Mouse (Mus musculus) C2C12 (cell line): Measurements from ENCODE around the gene Hpcal4. TPM values are rescaled to one million over a fixed set of nuclear protein-coding genes. Genes with fewer than 3 reads are reported as not detected.

ENCODE experiments used
- H3K27me3 ChIP-seq: one replicate; pipeline ENCODE4 v1.6.1; 2011; ENCODE audit not compliant: control insufficient read depth, insufficient read depth, insufficient read length
- H3K36me3 ChIP-seq: one replicate; pipeline ENCODE4 v1.6.1; 2011; ENCODE audit not compliant: control insufficient read depth, insufficient read depth
- H3K4me3 ChIP-seq: one replicate; pipeline ENCODE4 v1.5.1; 2011; ENCODE audit warnings: mild to moderate bottlenecking, control low read depth; ENCODE audit not compliant: poor library complexity, insufficient read depth, severe bottlenecking
- H3K79me2 ChIP-seq: one replicate; pipeline ENCODE4 v1.6.1; 2011; ENCODE audit not compliant: control insufficient read depth, insufficient read depth
- H3K79me3 ChIP-seq: one replicate; pipeline ENCODE4 v1.6.1; 2011; ENCODE audit warnings: low read depth, control low read depth
- H3ac ChIP-seq: one replicate; pipeline ENCODE3; 2011; ENCODE audit warnings: low read depth; ENCODE audit not compliant: control insufficient read depth, insufficient read length
- CEBPB ChIP-seq: IDR thresholded peaks from one replicate; pipeline ENCODE4 v1.6.1; 2011; ENCODE audit warnings: low read depth, mild to moderate bottlenecking, control low read depth, moderate library complexity
- CTCF ChIP-seq: IDR thresholded peaks from one replicate; pipeline ENCODE4 v1.5.1; 2011; ENCODE audit not compliant: control insufficient read depth, insufficient read depth, insufficient read length
- FOSL1 ChIP-seq: IDR thresholded peaks from one replicate; pipeline ENCODE4 v1.8.0; 2011; ENCODE audit warnings: mild to moderate bottlenecking, low read length; ENCODE audit not compliant: poor library complexity, insufficient read depth, severe bottlenecking
- MAX ChIP-seq: IDR thresholded peaks from one replicate; pipeline ENCODE4 v1.6.1; 2011; ENCODE audit warnings: mild to moderate bottlenecking, control low read depth
- MYOD1 ChIP-seq: IDR thresholded peaks from one replicate; pipeline ENCODE4 v1.6.1; 2011; ENCODE audit warnings: low read depth; ENCODE audit not compliant: control insufficient read depth, insufficient read length
- MYOG ChIP-seq: IDR thresholded peaks from one replicate; pipeline ENCODE4 v1.6.1; 2011; ENCODE audit not compliant: control insufficient read depth, insufficient read length; ENCODE audit errors: extremely low read depth
- USF1 ChIP-seq: IDR thresholded peaks from one replicate; pipeline ENCODE4 v1.6.1; 2011; ENCODE audit warnings: low read depth, mild to moderate bottlenecking, control low read depth, moderate library complexity
- long read RNA-seq, 2 experiments: library from polyadenylated mRNA; unstranded; transcript quantifications; one replicate each; pipeline ENCODE4 v2.0.0; 2019 to 2020
- polyA plus RNA-seq: library from polyadenylated mRNA; unstranded; fragments of >200 nt; fragmentation: generic; extraction: Trizol; gene quantifications from one replicate; pipeline ENCODE4 v1.2.1, GENCODE M21; 2012; ENCODE audit warnings: missing spikeins

The Hpcal4 gene
- polyA plus RNA-seq = not detected
- long read RNA-seq, experiment 1 = 0 reads
- long read RNA-seq, experiment 2 = 0 reads

DNA sequence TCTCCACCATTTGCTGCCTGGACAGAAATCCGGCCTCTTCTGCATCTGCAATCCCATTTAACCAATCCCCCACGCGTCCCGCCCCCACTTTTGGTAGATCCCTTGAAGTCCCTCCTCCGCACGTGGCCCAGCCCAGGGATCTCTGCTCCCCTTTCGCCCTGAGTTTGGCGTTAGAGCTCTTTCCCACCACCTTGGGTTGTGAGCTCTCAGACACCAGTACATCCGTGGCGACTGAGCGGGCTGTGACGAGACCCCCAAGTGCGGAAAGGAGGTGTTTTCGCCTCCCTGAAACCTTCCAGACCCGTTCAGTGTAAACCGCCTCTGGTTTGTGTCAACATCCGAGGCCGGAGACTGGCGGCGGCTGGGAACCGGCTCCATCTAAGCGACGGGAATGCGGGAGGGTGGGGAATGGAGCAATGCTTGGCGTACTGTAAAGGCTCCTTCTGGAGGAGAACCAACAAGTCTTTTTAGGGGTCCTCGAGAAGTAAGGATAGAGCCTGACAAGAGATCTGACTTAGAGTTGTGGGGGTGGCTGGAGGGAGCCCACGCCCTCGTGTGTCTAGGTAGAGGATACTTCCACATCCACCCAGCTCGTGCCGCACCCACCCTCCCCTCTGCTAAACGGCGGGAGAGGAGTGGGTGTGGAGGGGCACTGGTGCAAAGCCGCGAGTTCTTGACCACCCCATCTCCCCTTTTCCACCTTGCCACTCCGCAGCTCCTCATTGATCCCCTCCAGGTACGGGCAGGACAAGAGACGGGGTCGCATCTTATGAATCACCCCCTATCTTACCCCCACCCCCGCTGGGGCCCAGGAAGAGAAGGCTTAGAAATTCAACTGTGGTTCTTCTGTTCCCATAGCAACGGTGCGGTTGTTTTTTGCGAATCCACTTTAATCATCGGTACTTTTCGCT, at the start of gene Hpcal4:
Gene Hpcal4, plus strand, starts transcription at position 900 of the 911 bp plus-strand sequence.
- H3ac ChIP-seq = no peak within 1 kb of the TSS
- H3K79me3 ChIP-seq = no peaks in the 10 kb centered on the region
- no peaks in the 10 kb centered on the region for H3K79me2 ChIP-seq
- H3K36me3 ChIP-seq = no peaks in the 10 kb centered on the region
- no peak for TF ChIP-seq USF1
- no peak for TF ChIP-seq MAX
- no peak for TF ChIP-seq CEBPB
- TF ChIP-seq CTCF = no peak
- no peak for TF ChIP-seq MYOD1
- TF ChIP-seq FOSL1 = no peak
- TF ChIP-seq MYOG = no peak
- H3K27me3 ChIP-seq = peaks cover 80% of the 10 kb centered on the region
- no peak within 1 kb of the TSS for H3K4me3 ChIP-seq

DNA sequence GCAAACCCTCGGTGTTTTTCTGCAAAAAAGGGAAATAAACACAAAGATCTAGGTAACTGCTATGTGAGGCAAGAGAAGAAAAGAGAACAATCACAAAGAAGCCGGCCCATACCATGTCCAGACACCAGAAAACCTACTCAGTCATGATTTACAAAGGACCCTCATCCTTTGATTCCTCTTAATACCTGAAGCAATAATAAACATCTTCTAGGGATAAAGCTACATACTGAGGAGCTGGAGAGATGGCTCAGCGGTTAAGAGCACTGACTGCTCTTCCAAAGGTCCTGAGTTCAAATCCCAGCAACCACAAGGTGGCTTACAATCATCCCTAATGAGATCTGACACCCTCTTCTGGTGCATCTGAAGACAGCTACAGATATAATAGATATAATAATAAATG, 45.5 kb upstream of the Hpcal4 start:
- no peak overlapping the region for H3K4me3 ChIP-seq
- H3ac ChIP-seq = no peak overlapping the region
- no peaks in the 10 kb centered on the region for H3K27me3 ChIP-seq
- H3K36me3 ChIP-seq = peaks cover 47% of the 10 kb centered on the region
- no peak for TF ChIP-seq USF1
- no peak for TF ChIP-seq MYOD1
- no peak for TF ChIP-seq CTCF
- H3K79me3 ChIP-seq = peaks cover 16% of the 10 kb centered on the region
- H3K79me2 ChIP-seq = peaks cover 32% of the 10 kb centered on the region

DNA sequence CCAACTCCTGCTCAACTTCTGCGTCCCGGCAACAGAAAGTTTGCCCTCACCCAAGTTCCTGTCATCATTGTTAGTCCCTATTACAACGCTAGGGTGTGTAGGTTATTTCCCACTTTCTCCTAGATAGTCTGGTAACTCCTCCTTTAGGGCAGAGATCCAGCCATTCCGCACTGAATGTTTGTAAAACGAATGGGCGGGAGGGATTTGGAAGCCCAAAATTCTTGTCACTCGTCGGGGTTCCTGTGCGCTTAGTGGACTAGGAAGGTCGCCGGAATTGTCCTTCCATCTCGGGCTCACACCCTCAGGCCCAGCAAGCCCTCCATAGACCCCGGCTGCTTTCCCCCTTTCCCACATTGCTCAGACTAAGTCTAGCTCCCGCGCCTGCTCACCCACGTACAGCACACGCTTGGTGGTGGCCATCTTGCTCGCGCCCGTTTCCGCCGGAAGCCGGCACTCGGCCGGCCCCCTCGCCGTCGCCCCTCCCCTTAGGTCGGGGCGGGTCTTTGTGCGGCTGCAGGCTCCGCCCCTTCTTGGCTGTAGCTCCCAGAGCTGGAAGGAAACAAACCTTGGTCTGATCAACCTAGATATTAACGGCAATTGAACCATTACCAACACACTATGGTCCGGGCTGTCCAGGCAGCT, 43.4 kb upstream of the Hpcal4 start, which contains the start of gene Ppie:
Gene Ppie, minus strand, starts transcription at position 439 of the 642 bp plus-strand sequence.
- peak within 1 kb of the TSS; percentile 68 for H3K4me3 ChIP-seq
- H3K79me3 ChIP-seq = peaks cover 16% of the 10 kb centered on the region
- peak within 1 kb of the TSS; percentile 90 for H3ac ChIP-seq
- peaks cover 5% of the 10 kb centered on the region for H3K27me3 ChIP-seq
- H3K79me2 ChIP-seq = peaks cover 32% of the 10 kb centered on the region
- peaks cover 29% of the 10 kb centered on the region for H3K36me3 ChIP-seq
- TF ChIP-seq CTCF (no peak), MYOD1 (no peak), MAX (no peak), FOSL1 (no peak), MYOG (no peak), USF1 (no peak), CEBPB (no peak)

DNA sequence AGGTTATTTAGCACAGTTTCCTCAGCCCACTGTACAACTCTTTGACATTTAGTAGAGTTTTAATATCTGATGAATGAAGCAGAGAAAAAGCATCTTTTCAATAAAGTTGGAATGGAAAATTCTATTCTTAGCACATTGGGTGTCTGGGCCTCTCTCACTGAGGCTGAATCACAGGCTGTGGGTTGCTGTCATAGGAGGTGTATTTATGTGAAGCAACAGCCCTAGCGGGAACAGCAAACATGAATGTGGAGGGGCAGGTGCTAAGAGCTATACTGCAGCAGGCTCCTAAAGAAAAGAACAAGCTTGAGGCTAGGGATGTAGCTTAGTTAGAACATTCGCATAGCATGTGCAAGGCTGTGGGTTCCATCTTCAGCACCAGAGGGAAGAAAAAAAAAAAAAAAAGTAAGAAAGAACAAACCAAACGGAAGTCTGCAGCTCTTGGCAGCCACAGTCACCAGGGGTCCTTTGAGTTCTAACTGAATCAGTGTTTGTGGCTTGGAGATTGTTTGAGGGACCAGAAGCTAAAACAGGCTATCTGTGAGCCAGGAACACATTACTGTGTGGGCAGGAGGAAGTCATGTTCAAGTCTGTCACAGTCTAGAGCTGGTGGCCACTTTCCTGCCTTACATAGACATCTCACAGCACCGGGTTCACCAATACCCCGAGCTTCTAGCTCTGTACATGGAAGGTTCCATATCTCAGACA, 35.4 kb upstream of the Hpcal4 start:
- Histone ChIP-seq H3K27me3 (peaks cover 28% of the 10 kb centered on the region), H3K4me3 (no peak overlapping the region), H3K36me3 (no peaks in the 10 kb centered on the region), H3K79me2 (no peaks in the 10 kb centered on the region), H3ac (no peak overlapping the region), H3K79me3 (no peaks in the 10 kb centered on the region)
- TF ChIP-seq USF1 (no peak), MAX (no peak), CTCF (no peak), MYOD1 (no peak), MYOG (no peak), FOSL1 (no peak), CEBPB (no peak)

DNA sequence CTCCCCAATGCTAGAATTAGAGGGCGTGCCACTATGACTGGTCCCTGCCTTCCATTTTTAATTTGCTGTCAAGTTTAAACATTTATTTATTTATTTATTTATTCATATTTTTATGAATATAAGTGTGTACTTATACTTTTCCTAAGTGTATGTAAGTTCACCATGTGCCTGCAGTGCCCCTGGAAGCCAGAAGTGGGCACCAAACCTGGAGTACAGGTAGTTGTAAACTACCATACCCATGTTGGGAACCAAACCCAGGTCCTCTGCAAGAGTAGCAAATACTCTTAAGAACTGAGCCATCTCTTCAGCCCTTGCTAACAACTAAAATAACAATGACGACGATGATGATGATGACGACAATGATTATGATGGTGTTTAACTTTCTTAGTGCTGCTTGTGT, 31.0 kb upstream of the Hpcal4 start:
- Histone ChIP-seq H3K27me3 (peaks cover 20% of the 10 kb centered on the region), H3K4me3 (no peak overlapping the region), H3K79me3 (no peaks in the 10 kb centered on the region), H3K36me3 (no peaks in the 10 kb centered on the region), H3K79me2 (no peaks in the 10 kb centered on the region), H3ac (no peak overlapping the region)
- TF ChIP-seq MAX (no peak), CTCF (no peak), MYOG (no peak), USF1 (no peak), CEBPB (no peak), FOSL1 (no peak), MYOD1 (no peak)
